Mouse (Mus musculus) gastrocnemius, postnatal 36 days (tissue): ENCODE measurements around the gene Ccdc187. TPM values are rescaled to one million over a fixed set of nuclear protein-coding genes. Genes with fewer than 3 reads are reported as not detected.

Experiments
- DNase-seq, 2 experiments: peaks; one replicate each; pipeline ENCODE4 v3.0.0; 2022
- intact Hi-C: fragments of 180-260 bp; cut with DNase I; formaldehyde crosslinking; loops from one replicate; pipeline ENCODE4 v1.15.1; 2025
- long read RNA-seq, 2 experiments: library from polyadenylated mRNA; stranded (forward); transcript quantifications; one replicate each; pipeline ENCODE4 v2.0.0; 2021
- total RNA-seq, 2 experiments: library from RNA; stranded (reverse); gene quantifications; 2 replicates each; pipeline ENCODE4 v1.2.3; 2021

The Ccdc187 gene
- under 1 TPM in 1 of 2 experiments, not detected in 1; 0.03 TPM for total RNA-seq
- long read RNA-seq, experiment 1, result 0 reads
- long read RNA-seq, experiment 2, result 0 reads

- intact Hi-C loops, result no loop called here
Measured at GRCm38 (mm10) chr2:26294457-26294856, at the start of gene Ccdc187. Ccdc187 (minus strand) TSS chr2:26294557.

GRCm38 (mm10) chr2:26342609-26343490 lies 48.5 kb upstream of the Ccdc187 start:
- intact Hi-C loops, result no loop called here
- no peak for DNase-seq

More at GRCm38 (mm10) chr2:26294457-26294856, at the start of gene Ccdc187:
- no peak for DNase-seq

GRCm38 (mm10) chr2:26342044-26342443 lies 47.7 kb upstream of the Ccdc187 start:
- peak in 1 of 2 experiments; percentile 38 for DNase-seq
- intact Hi-C loops, result no loop called here

- DNase-seq, result no peak
- intact Hi-C loops, result no loop called here
Measured at GRCm38 (mm10) chr2:26341510-26341981, 47.2 kb upstream of the Ccdc187 start.

GRCm38 (mm10) chr2:26339204-26339551 lies 44.8 kb upstream of the Ccdc187 start:
- no peak for DNase-seq
- intact Hi-C loops, result no loop called here

- no peak for DNase-seq
- intact Hi-C loops, result no loop called here
Measured at GRCm38 (mm10) chr2:26338302-26339203, 44.2 kb upstream of the Ccdc187 start.

GRCm38 (mm10) chr2:26330702-26331101 lies 36.3 kb upstream of the Ccdc187 start:
- no peak for DNase-seq
- intact Hi-C loops, result no loop called here

- DNase-seq, result no peak
- intact Hi-C loops, result no loop called here
Measured at GRCm38 (mm10) chr2:26330056-26330468, 35.7 kb upstream of the Ccdc187 start.

GRCm38 (mm10) chr2:26329402-26329801 lies 35.0 kb upstream of the Ccdc187 start:
- no peak for DNase-seq
- intact Hi-C loops, result loop anchor here (5.0 kb wide), 1 partner anchor 233 kb away; no protein-coding TSS in a partner anchor

- DNase-seq, result no peak
- intact Hi-C loops, result loop anchor here (5.0 kb wide), 1 partner anchor 234 kb away; no protein-coding TSS in a partner anchor
Measured at GRCm38 (mm10) chr2:26327852-26328251, 33.5 kb upstream of the Ccdc187 start.

- intact Hi-C loops, result loop anchor here (5.0 kb wide), 1 partner anchor 237 kb away; no protein-coding TSS in a partner anchor
- peak in 1 of 2 experiments; percentile 42 for DNase-seq
Measured at GRCm38 (mm10) chr2:26325386-26326181, 31.2 kb upstream of the Ccdc187 start.

- DNase-seq, result no peak
- intact Hi-C loops, result loop anchor here (5.0 kb wide), 1 partner anchor 237 kb away; no protein-coding TSS in a partner anchor
Measured at GRCm38 (mm10) chr2:26324917-26325316, 30.6 kb upstream of the Ccdc187 start.

- no peak for DNase-seq
- intact Hi-C loops, result no loop called here
Measured at GRCm38 (mm10) chr2:26323589-26324325, 29.4 kb upstream of the Ccdc187 start.

- no peak for DNase-seq
- intact Hi-C loops, result no loop called here
Measured at GRCm38 (mm10) chr2:26320245-26321185, 26.2 kb upstream of the Ccdc187 start.

GRCm38 (mm10) chr2:26319519-26320244 lies 25.3 kb upstream of the Ccdc187 start:
- intact Hi-C loops, result no loop called here
- no peak for DNase-seq

GRCm38 (mm10) chr2:26319109-26319508 lies 24.8 kb upstream of the Ccdc187 start:
- no peak for DNase-seq
- intact Hi-C loops, result no loop called here

GRCm38 (mm10) chr2:26317991-26318672 lies 23.8 kb upstream of the Ccdc187 start:
- no peak for DNase-seq
- intact Hi-C loops, result no loop called here
